Comparison of ENCODE assay signal across 10 mouse cellular contexts in genomic region chr14:79206210-79206609, GRCm38 (mm10). TPM values are rescaled to one million over a fixed set of nuclear protein-coding genes. Genes with fewer than 3 reads are reported as not detected.
DNase-seq lines count a peak whose midpoint lies in the region; ATAC-seq and TF ChIP-seq lines count a peak whose summit lies in the region.
"Had no signal": no experiment of that assay in that cellular context is flagged by ENCODE, and none has a peak within 500 bp of the region (broad histone marks: within the 10 kb centered on the region; RNA-seq: fewer than 3 reads in every experiment).

No protein-coding gene starts in this region.

- peak; percentile 62 for DNase-seq in adipocyte (ENCODE audit: low spot score)
- peak; percentile 45 for DNase-seq in embryo, embryonic 10.5 days (ENCODE audit: low spot score)
- DNase-seq in gastrocnemius, postnatal 10 days, result peak; percentile 86
- peak; percentile 51 to 53 for DNase-seq in left cerebral cortex, adult 2 months (ENCODE audit: extremely low spot score in 1 of 2, low spot score in 2 of 2)
- peak; percentile 49 for DNase-seq in neural tube, embryonic 11.5 days (ENCODE audit: low spot score)
- DNase-seq in B cell, adult 2 months, result no peak

- H3K4me1 ChIP-seq in intestine, embryonic 15.5 days (replicated peaks), result peaks cover 13% of the 10 kb centered on the region; the same call in 1 of the 2 replicates
- peaks cover 10% of the 10 kb centered on the region for H3K4me1 ChIP-seq in neural tube, embryonic 11.5 days (ENCODE audit: control insufficient read depth, insufficient read depth, low read length)

- intact Hi-C loops in left cerebral cortex, adult 2 months (cut with DNase I), result no loop called here

- no peak overlapping the region for H3K9ac ChIP-seq in intestine, embryonic 15.5 days
- H3K9ac ChIP-seq in neural tube, embryonic 11.5 days (ENCODE audit: low read length), result no peak overlapping the region

- H3K36me3 ChIP-seq in intestine, embryonic 15.5 days, result no peaks in the 10 kb centered on the region
- H3K36me3 ChIP-seq in neural tube, embryonic 11.5 days (ENCODE audit: control insufficient read depth, insufficient read depth, low read length), result no peaks in the 10 kb centered on the region

- peak; percentile 76 for ATAC-seq in intestine, embryonic 15.5 days
- ATAC-seq in neural tube, embryonic 11.5 days (ENCODE audit: insufficient read depth, low FRiP score, low TSS enrichment), result no peak
- no peak for ATAC-seq in megakaryocyte progenitor cell, adult 5-6 weeks (replicated peaks; ENCODE audit: poor library complexity)

- WGBS in intestine, embryonic 15.5 days, result 36% methylated on average over 11 of the region's 11 CpGs
- 43% methylated on average over 11 of the region's 11 CpGs for WGBS in neural tube, embryonic 11.5 days

- H3K27ac ChIP-seq in intestine, embryonic 15.5 days, result peak overlapping the region; percentile 54
- no peak overlapping the region; the same call in 1 of the 2 replicates for H3K27ac ChIP-seq in left cerebral cortex, adult 2 months
- H3K27ac ChIP-seq in neural tube, embryonic 11.5 days (ENCODE audit: low read depth, low read length), result peak overlapping the region; percentile 5; the same call in 1 of the 2 replicates

- H3K4me3 ChIP-seq in intestine, embryonic 15.5 days (replicated peaks), result no peak overlapping the region
- no peak overlapping the region for H3K4me3 ChIP-seq in left cerebral cortex, adult 2 months
- H3K4me3 ChIP-seq in neural tube, embryonic 11.5 days (ENCODE audit: low read depth, low read length), result no peak overlapping the region
- H3K4me3 ChIP-seq: myocyte had no signal

- no peak for TF ChIP-seq CTCF in left cerebral cortex, adult 2 months (IDR thresholded peaks at IDR 0.05)

- H3K9me3 ChIP-seq in intestine, embryonic 15.5 days, result no peaks in the 10 kb centered on the region
- H3K9me3 ChIP-seq in neural tube, embryonic 11.5 days (ENCODE audit: control insufficient read depth, low read length), result no peaks in the 10 kb centered on the region

- H3K4me2 ChIP-seq in intestine, embryonic 15.5 days (replicated peaks), result no peak overlapping the region
- H3K4me2 ChIP-seq in neural tube, embryonic 11.5 days (ENCODE audit: low read depth), result no peak overlapping the region

- H3K27me3 ChIP-seq in intestine, embryonic 15.5 days (replicated peaks), result no peaks in the 10 kb centered on the region
- H3K27me3 ChIP-seq in neural tube, embryonic 11.5 days (ENCODE audit: control insufficient read depth, insufficient read depth, low read length), result no peaks in the 10 kb centered on the region

RNA-seq across cellular contexts. Expression of gene Zfp957, which starts 41.0 kb away (rescaled TPM):
- not detected for total RNA-seq in gastrocnemius, postnatal 10 days (2021)
- polyA plus RNA-seq in intestine, embryonic 15.5 days (2015; fragmentation: Nextera tagmentation; extraction: Ambion mirVana), result not detected in 2 replicates
- not detected for total RNA-seq in left cerebral cortex, adult 2 months (2021)
- polyA plus RNA-seq in neural tube, embryonic 11.5 days (2014; fragmentation: Nextera tagmentation; extraction: Ambion mirVana), result not detected in 2 replicates
- not detected in 2 replicates for total RNA-seq in megakaryocyte progenitor cell, adult 5-6 weeks (2015)
- not detected in 2 replicates for total RNA-seq in megakaryocyte progenitor cell, adult 5-6 weeks (2017)
- polyA plus RNA-seq: gonadal fat pad, adult 2 months; myocyte had no signal

Comparison
In these comparisons a context has a peak if more than half of its experiments do, and no peak if none do; other contexts are left out.
1. DNase-seq: peak in adipocyte (single experiment), embryo, embryonic 10.5 days (single experiment), gastrocnemius, postnatal 10 days (single experiment), left cerebral cortex, adult 2 months (2 of 2) and neural tube, embryonic 11.5 days (single experiment); none in B cell, adult 2 months (0 of 2).